Mouse (Mus musculus) E14TG2a.4 (cell line): ENCODE measurements around the gene Crtac1.

Experiments
- H3K27me3 ChIP-seq: 2 replicates; pipeline ENCODE4 v1.6.1; 2014; ENCODE audit warnings: low read length, control low read depth; ENCODE audit not compliant: insufficient read depth
- H3K36me3 ChIP-seq: 2 replicates; pipeline ENCODE4 v1.6.1; 2014; ENCODE audit warnings: low read length, control low read depth; ENCODE audit not compliant: insufficient read depth
- H3K4me1 ChIP-seq: replicated peaks from 2 replicates; pipeline ENCODE4 v1.6.1; 2014; ENCODE audit warnings: low read depth, low read length, control low read depth
- H3K4me3 ChIP-seq: replicated peaks from 2 replicates; pipeline ENCODE4 v1.5.1; 2014; ENCODE audit warnings: mild to moderate bottlenecking, low read length
- H3K9me3 ChIP-seq: 2 replicates; pipeline ENCODE4 v1.6.1; 2014; ENCODE audit warnings: low read length, control low read depth
- CTCF ChIP-seq: conservative IDR thresholded peaks from 2 replicates; pipeline ENCODE4 v1.5.1; 2014; ENCODE audit warnings: low read length
- NANOG ChIP-seq: IDR thresholded peaks from 2 replicates; pipeline ENCODE4 v1.6.1; 2014; ENCODE audit warnings: borderline replicate concordance, low read length, mixed read lengths
- POU5F1 ChIP-seq: IDR thresholded peaks from 2 replicates; pipeline ENCODE4 v1.6.1; 2014; ENCODE audit warnings: low read length, borderline replicate concordance

Crtac1 gene

GRCm38 (mm10) chr19:42431485-42432190, at the start of gene Crtac1:
TSS of gene Crtac1 (minus strand) at chr19:42431783.
- H3K4me1 ChIP-seq: peaks cover 32% of the 10 kb centered on the region

GRCm38 (mm10) chr19:42478303-42478702, 46.7 kb upstream of the Crtac1 start:
- Histone ChIP-seq H3K4me1 (no peaks in the 10 kb centered on the region), H3K36me3 (no peaks in the 10 kb centered on the region), H3K4me3 (no peak overlapping the region), H3K9me3 (no peaks in the 10 kb centered on the region), H3K27me3 (peaks cover 24% of the 10 kb centered on the region)
- TF ChIP-seq NANOG: no peak
- TF ChIP-seq POU5F1: no peak
- no peak for TF ChIP-seq CTCF

More at GRCm38 (mm10) chr19:42431485-42432190, at the start of gene Crtac1:
- Histone ChIP-seq H3K36me3 (no peaks in the 10 kb centered on the region), H3K4me3 (peak within 1 kb of the TSS; percentile 85), H3K9me3 (no peaks in the 10 kb centered on the region), H3K27me3 (peaks cover 71% of the 10 kb centered on the region)
- TF ChIP-seq CTCF (0 out of 2 replicates have a peak, but pooled peaks have one; percentile 8), POU5F1 (no peak)

GRCm38 (mm10) chr19:42477769-42478168, 46.2 kb upstream of the Crtac1 start:
- no peak for TF ChIP-seq CTCF
- TF ChIP-seq POU5F1: no peak
- no peak for TF ChIP-seq NANOG
- Histone ChIP-seq H3K9me3 (no peaks in the 10 kb centered on the region), H3K4me1 (no peaks in the 10 kb centered on the region), H3K27me3 (peaks cover 21% of the 10 kb centered on the region), H3K4me3 (no peak overlapping the region), H3K36me3 (no peaks in the 10 kb centered on the region)

GRCm38 (mm10) chr19:42472831-42473230, 41.2 kb upstream of the Crtac1 start:
- no peaks in the 10 kb centered on the region for H3K9me3 ChIP-seq
- H3K4me3 ChIP-seq: no peak overlapping the region
- no peaks in the 10 kb centered on the region for H3K36me3 ChIP-seq
- H3K4me1 ChIP-seq: no peaks in the 10 kb centered on the region
- TF ChIP-seq POU5F1 (no peak), CTCF (no peak), NANOG (no peak)
- H3K27me3 ChIP-seq: peaks cover 26% of the 10 kb centered on the region

GRCm38 (mm10) chr19:42471571-42471970, 40.0 kb upstream of the Crtac1 start:
- H3K4me3 ChIP-seq: no peak overlapping the region
- no peaks in the 10 kb centered on the region for H3K4me1 ChIP-seq
- TF ChIP-seq NANOG: no peak
- TF ChIP-seq POU5F1: no peak
- no peak for TF ChIP-seq CTCF
- H3K9me3 ChIP-seq: no peaks in the 10 kb centered on the region
- peaks cover 26% of the 10 kb centered on the region for H3K27me3 ChIP-seq
- H3K36me3 ChIP-seq: no peaks in the 10 kb centered on the region

GRCm38 (mm10) chr19:42461851-42462250, 30.3 kb upstream of the Crtac1 start:
- H3K27me3 ChIP-seq: peaks cover 16% of the 10 kb centered on the region; the same call in 1 of the 2 replicates
- no peaks in the 10 kb centered on the region for H3K36me3 ChIP-seq
- TF ChIP-seq POU5F1: no peak
- no peak for TF ChIP-seq CTCF
- TF ChIP-seq NANOG: no peak
- H3K9me3 ChIP-seq: no peaks in the 10 kb centered on the region
- H3K4me3 ChIP-seq: no peak overlapping the region
- peaks cover 11% of the 10 kb centered on the region for H3K4me1 ChIP-seq

- no peaks in the 10 kb centered on the region for H3K36me3 ChIP-seq
- H3K9me3 ChIP-seq: no peaks in the 10 kb centered on the region
- H3K27me3 ChIP-seq: peaks cover 16% of the 10 kb centered on the region; the same call in 1 of the 2 replicates
- no peak overlapping the region for H3K4me3 ChIP-seq
- H3K4me1 ChIP-seq: peaks cover 15% of the 10 kb centered on the region
- no peak for TF ChIP-seq CTCF
- no peak for TF ChIP-seq POU5F1
- TF ChIP-seq NANOG: no peak
Observed at GRCm38 (mm10) chr19:42461353-42461752, 29.8 kb upstream of the Crtac1 start.

GRCm38 (mm10) chr19:42459512-42459911, 27.9 kb upstream of the Crtac1 start:
- H3K4me3 ChIP-seq: no peak overlapping the region
- H3K4me1 ChIP-seq: peaks cover 28% of the 10 kb centered on the region
- no peaks in the 10 kb centered on the region for H3K9me3 ChIP-seq
- no peaks in the 10 kb centered on the region for H3K36me3 ChIP-seq
- no peak for TF ChIP-seq NANOG
- TF ChIP-seq CTCF: no peak
- no peak for TF ChIP-seq POU5F1
- peaks cover 16% of the 10 kb centered on the region; the same call in 1 of the 2 replicates for H3K27me3 ChIP-seq
